Mouse (Mus musculus) NIH3T3 (cell line): ENCODE results near the gene Ppm1f.
"Not testable (repeated sequence)": the region's sequence is repeated elsewhere in the genome, so short reads cannot be mapped to it uniquely, and the experiment has no call there.

ENCODE experiments used
- DNase-seq: peaks from one replicate; pipeline ENCODE4 v3.0.0-alpha.2; 2012; ENCODE audit warnings: low read depth

Ppm1f gene

DNA sequence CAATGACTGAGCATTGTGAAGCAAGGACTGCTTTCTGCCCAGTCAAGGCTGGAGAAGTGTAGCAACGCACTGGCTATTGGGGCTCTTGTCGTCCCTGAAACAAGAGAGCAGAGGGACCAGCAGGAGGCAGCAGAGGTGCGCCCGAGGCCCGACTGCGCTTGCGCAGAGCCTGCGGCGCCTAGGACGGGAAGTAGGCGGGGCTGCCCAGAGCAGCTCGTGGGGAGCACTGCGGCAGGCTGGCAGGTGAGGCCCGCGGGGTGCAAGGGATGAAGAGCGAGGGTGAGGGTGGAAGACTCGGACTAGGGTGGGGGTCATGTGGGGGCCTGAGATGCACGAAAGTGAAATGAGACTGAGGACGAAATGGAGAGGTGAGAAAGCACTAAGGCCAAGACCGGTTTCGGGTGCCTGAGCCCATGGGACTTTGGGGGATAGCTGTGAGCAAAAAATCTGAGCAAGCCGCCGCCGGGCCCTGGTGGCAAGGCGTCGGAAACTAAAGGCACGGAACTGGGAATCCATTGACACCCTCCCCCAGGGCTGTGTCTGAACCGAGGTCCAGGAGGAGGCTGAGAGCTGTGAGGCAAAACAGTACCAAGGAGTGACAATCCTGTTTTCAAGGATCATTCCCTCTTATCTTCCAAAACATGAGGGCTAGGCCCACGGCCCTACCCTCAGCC is at the start of gene Ppm1f:
Gene Ppm1f, plus strand, starts transcription at position 88 of the 674 bp plus-strand sequence.
- DNase-seq: peak; percentile 98

DNA sequence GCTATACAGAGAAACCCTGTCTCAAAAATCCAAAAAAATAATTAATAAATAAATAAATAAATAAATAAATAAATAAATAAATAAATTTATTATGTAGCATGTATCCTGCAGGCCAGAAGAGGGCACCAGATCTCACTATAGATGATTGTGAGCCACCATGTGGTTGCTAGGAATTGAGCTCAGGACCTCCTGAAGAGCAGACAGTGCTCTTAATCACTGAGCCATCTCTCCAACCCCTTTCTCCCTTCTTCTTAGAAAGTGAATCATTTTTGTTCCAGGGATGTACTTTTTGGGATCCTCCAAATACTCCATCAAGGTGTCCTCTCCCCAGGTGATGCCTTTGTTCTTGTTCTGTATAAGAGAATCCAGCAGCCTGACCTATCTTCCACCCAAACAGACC is 47.1 kb upstream of the Ppm1f start:
- no peak for DNase-seq

DNA sequence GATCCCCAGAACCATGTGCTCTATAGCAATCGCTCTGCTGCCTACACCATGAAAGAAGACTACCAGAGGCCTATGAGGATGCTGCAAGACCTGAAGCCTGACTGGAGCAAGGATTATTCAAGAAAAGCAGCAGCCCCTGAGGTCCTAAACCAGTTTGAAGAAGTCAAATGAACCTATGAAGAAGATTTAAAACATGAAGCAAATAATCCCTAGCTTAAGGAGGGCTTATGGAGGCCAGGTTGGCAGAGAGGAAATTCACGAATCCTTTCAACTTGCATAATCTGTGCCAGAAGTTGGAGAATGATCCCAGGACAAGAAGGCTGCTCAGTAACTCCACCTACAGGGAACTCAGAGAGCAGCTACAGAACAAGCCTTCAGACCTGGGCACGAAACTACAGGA is 43.9 kb upstream of the Ppm1f start:
- DNase-seq: no peak

DNA sequence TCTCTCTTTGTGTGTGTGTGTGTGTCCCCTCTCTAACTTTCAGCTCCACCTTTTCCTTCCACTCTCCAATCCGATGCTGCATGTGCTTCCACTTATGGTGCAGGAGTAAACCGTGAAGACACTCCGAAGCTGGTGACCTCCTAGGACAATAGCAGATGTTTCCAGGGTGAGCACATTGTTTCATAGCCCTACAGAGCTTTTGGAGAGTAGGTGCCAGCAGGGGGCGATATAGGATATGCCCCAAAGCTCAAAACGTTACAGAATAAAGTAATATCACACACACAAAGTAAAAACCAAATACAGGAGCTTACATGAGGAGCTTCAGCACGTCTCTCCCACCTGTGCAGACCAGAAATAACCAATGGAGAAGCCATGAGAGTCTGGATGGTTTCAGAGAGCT is 41.4 kb upstream of the Ppm1f start:
- peak; percentile 79 for DNase-seq

DNA sequence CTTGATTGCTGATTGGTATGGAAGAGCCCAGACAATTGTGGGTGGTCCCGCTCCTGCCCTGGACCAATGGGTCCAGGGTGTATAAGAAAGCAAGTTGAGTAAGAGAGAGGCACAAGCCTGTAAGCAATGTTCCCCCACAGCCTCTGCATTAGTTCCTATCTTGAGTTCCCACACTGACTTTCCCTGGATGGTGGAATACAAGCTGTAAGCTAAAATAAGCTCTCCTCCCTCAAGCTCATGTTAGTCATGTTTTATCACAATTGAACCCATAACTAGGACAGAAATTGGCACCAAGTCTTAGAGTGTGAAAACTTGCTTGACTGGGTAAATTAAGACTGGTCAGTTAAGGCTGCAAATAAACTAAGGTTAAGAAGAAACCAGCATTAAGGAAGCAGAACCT is 40.7 kb upstream of the Ppm1f start:
- no peak for DNase-seq

DNA sequence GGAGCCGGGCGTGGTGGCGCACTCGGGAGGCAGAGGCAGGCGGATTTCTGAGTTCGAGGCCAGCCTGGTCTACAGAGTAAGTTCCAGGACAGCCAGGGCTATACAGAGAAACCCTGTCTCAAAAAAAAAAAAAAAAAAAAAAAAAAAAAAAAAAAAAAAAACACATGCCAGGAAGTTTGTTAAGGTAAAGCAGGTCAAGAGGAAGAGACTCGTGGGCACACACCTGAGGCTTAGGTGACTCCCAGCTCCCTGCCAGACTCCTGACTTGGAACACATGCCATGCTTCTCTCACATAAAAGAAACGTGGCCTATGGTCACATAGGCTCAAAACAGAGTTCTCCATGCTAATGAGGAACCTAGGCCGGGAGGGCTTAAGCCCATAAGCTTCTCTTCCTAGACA is 40.2 kb upstream of the Ppm1f start:
- not testable (repeated sequence) for DNase-seq

DNA sequence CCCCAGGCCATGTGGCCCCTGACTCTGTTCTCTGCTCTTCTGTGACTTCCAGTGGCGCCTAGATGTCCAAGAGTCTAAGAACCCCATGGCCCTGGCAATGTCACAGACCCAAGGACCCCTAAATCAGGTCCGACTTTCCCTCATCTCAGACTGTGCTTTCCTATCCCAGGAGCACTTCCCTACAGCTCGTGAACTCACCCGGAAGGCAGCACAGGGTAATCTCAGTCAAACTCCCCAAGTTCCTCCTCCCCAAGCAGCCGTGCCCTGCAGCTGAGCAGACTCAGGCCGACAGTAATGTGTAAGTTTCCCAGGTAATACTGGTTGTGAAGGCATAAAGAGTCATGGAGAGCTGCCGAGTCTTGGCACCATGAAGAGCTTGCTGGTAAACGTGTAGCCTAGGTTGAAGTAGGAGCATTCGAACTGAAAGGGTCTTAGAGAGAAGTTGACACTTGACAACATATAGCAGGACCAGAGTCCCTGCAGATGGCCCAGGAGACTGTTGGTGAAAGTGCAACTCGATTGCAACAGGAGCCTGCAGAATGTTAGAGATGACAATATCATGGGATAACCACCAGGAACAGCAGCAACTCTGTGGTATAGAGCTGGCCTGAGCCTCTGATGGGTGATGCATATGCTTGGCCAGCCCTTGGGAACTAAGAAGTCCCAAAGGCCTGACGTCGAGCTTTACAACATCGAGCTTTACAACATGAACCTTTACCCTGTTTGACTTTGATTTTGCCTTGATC is 39.4 kb upstream of the Ppm1f start:
- DNase-seq: no peak

DNA sequence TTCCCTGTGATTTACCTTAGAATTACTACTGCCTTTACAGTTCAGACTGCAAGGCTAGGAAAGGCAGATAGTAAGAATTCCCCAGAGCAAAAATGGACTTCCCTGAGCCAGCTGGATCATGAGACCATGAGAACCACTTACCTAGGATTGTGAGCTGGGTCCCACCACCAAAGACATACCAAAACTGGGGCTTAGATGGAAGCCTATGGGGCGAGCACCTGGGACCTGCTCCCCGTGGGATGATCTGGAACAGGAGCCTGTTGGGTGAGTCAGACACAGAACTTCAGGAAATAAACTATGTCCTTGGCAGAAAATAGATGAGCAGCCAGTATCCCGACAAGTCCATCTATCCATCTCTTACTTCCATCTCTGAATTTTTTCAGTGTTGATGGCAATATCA is 34.0 kb upstream of the Ppm1f start:
- DNase-seq: no peak

DNA sequence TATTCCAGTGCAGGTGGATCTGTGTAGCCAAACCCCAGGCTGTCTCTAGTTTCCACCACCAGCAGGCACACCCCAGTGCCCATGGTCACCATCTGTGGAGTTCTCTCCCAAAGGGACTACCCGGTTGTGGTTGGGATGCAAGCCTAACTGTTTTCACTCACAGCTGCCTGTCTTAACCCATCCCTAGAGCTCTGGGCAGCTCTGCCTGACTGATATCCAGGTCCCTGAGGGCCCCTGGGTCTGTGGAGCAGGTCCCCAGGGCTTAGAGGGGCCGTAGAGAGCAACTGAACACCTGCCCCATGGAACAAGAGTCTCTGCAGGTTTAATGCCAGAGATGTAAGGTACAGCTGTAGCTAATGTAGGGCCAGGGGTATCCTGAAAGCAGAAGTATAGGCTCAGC is 32.3 kb upstream of the Ppm1f start, which contains the start of gene Igll1:
Gene Igll1, minus strand, starts transcription at position 8 of the 400 bp plus-strand sequence.
- DNase-seq: no peak

DNA sequence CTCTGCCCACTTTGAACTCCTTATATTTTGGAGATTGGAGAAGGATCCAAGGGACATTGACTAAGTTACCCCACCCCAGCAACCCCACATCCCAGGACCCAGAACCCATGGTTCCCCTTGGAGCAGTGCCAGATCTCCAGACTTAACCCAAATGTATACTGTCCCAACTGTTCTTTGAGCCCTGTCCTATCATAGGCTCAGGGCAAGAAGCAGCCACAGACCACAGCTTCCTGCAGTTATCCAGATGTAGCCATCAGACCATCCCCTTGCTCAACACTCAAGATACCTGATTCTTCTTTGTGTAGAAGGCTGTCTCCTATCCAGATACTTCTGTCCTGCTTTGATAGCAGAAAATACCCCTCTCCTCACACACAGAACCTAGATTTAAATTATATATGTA is 31.1 kb upstream of the Ppm1f start:
- DNase-seq: no peak

DNA sequence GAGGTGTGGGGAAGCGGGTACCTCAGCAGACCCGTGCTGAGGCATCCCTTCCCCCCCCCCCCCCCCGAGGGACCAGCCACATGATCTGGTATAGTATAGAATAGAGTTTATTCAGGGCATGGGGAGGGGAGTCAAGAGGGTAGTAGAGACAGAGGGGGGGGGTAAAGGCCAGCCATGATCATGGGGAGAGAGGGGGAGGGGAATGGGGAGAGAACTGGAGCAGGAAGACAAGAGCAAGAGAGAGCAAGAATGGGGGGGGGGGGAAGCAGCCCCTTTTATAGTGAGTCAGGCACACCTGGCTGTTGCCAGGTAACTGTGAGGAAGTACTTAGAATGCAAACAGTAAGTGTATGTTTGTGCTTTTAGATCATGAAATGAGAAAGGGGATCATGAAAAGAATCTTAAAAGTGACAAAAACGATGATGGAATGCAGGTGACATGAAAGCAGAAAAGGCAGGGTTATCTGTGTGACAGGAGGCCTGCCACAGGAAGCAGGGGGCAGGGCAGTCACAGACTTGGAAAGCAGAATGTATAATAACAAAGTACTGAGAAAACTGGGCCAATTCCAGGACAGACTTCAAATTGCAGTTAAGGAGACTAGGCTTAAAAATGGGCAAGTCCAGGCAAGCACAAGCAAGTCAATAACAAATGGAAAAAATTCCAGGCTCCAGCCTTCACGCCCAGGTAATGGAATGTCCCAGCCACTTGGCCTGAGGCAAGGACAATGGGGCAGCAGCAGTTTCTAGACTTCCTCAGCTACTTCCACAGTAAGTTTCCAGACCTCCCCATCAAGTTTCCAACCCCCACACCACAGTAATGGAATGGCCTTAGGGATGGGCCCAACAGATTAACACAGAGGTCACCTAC is 30.3 kb upstream of the Ppm1f start:
- DNase-seq: peak; percentile 11

DNA sequence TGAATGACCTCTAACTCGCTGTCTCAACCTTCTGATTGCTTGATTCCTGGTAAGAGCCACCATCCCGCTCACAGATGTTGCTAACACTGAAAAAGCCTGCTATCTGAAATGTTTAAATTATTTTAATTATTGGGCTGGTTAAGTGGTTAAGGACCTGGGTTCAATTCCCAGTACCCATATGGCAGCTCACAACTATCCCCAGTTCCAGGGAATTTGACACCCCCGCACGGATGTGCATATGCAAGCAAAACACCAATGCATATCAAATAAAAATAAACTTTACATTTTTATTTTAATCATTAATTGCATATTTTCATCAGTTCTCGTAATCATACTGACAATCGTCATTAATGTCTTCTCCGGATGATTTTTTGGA is 26.0 kb upstream of the Ppm1f start:
- no peak for DNase-seq

DNA sequence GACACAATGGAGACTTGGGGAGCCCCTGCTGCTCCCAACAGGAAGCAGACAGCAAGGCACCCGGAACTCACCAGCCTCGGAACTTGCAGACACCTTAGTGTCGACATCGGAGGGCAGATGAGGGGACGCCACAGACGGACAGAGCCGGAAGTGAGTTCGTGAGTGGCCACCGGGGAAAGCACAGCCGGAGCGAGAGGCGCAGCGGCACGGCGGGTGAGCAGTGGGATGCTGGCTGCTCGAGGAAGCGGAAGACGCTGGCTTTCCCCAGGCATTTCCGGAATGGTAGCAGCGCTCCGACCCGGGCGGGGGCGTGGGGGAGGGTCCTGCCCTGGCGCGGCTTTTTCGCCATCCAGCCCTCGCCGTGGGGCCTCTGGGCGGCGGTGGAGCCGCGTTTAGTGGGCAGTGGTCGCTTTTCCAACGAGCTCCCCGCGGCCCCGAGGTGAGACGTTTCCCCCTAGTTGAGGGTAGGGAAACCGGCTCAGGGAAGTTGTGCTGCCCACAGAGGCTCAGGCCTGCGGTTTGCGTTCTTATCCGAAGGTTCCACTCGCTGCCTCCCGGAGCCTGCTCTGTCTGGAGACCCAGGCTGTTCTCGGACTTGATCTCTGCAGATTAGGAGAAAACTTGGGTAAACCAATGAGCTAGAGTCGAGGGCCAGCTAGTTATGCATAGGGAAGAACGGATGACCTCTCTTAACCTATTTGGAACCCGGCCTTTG is 25.5 kb upstream of the Ppm1f start, which contains the start of the genes Top3b and Vpreb1:
Gene Top3b, plus strand, starts transcription at position 120 of the 715 bp plus-strand sequence.
Gene Vpreb1, minus strand, starts transcription at position 227 of the 715 bp plus-strand sequence.
- DNase-seq: peak; percentile 97

DNA sequence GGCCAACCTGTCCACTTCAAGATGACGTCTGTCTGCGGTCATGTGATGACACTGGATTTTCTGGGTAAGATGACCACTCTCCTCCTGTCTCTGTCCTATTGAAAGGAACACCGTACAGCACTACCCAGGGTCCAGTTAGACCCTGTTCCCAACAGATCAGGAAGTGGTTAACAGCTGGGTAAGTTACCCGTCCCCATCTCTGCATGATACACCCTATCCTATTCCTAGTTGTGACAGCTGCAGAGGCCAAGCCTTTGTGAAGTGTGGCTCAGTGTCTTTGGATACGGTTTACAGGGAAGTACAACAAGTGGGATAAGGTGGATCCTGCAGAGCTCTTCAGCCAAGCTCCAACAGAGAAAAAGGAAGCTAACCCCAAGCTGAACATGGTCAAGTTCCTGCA is 17.2 kb upstream of the Ppm1f start:
- DNase-seq: no peak

DNA sequence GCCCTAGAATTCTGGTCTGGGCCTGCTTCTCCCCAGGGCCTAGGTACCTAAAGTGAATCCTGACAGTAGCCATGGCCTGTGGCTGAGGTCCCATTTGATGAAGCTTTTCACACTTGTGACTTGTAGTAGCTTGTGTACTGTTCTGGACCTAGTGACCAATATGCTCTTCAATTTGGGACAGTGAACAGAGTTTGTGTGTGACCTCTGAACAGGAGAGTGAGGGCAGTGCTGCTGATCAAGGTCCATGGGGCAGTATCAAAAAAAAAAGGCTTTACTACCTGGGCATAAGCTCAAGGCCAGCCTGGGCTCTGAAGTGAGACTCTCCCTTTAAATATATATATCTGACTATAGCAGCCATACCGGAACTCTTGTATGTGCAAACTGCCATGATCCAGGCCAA is 7.9 kb upstream of the Ppm1f start:
- DNase-seq: no peak

DNA sequence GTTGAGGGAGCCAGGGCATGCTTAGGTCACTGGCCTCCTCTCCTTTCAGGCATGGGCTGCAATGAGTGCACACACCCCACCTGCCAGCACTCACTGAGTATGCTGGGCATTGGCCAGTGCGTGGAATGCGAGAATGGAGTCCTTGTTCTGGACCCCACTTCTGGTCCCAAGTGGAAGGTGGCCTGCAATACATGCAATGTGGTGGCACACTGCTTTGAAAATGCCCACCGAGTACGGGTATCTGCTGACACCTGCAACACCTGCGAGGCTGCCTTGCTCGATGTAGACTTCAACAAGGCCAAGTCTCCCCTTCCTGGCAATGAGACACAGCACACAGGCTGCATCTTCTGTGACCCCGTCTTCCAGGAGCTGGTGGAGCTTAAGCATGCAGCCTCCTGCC is 3.9 kb upstream of the Ppm1f start:
- no peak for DNase-seq

DNA sequence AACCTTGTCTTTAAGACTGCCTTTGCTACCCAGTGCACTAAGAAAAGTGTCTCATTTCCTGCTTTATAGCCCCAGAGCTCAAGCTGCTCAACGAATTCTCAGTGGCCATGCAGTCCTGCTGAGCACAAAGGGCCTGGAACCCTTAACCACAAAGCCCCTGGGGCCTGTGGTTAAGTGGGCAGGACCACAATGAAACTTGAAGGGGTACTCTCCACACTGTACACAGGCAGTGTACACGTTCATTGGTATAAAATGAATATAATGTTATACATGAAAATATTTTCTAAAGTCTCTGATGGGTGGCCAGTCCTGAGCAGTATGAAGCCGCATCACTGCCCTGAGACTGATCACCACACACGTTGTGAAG is 271 bp upstream of the Ppm1f start:
- no peak for DNase-seq

DNA sequence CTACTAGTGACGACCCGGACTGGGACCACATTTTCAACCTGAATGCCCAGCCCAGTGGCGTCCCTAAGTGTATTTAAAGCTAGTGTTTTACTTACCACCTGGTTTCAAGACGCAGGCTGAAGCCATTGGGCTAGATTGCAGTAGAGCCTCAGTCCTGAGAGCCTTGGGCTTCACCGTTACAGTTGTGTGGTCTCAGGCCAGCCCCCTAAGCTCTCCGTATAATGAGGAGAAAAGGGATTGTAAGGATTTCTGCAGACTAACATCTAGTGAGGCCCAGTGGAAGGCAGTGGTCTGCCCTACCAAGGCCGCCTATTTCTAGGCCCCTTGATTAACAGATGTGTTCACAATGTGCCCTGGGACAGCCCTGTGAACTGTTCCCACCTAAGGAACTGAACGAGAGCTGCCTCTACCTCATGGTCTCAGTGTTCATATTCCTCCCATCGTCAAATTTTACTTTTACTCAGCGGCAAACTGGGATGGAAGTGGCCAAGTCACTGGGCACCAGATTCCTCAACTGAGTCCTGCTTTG is 851 bp downstream of the Ppm1f start:
- DNase-seq: no peak

DNA sequence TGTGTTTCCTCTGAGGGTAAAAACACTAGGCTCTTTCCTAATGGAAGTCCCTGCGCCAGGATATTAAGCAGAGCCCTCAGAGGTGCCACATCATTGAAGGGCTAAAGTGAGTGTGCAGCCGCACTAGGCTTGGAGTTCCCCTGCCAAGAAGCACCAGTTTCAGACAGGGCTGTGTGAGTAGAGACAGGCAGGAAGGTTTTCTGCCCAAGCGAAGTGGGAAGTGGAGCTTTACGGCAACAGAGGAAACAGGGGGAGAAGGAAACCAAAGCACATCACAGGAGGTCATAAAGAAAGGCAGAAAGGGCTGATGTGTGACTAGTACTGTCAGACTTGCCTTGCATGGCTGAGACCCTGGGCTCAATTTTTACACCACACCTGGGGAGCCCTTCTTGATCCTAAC is 6.1 kb downstream of the Ppm1f start:
- DNase-seq: no peak

DNA sequence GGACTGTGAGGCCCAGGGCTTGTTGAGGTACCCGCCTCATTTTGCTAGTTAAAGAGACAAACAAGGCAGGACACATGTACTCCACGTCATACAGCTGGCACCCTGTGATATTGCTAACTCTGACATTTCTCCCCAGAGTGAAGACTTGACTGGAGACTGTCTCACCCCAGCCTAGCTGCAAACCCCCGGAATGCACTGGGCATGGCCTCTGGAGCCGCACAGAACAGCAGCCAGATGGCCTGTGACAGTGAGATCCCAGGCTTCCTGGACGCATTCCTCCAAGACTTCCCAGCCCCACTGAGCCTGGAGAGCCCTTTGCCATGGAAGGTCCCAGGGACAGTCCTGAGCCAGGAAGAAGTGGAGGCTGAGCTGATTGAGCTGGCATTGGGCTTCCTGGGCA is 6.9 kb downstream of the Ppm1f start:
- no peak for DNase-seq

DNA sequence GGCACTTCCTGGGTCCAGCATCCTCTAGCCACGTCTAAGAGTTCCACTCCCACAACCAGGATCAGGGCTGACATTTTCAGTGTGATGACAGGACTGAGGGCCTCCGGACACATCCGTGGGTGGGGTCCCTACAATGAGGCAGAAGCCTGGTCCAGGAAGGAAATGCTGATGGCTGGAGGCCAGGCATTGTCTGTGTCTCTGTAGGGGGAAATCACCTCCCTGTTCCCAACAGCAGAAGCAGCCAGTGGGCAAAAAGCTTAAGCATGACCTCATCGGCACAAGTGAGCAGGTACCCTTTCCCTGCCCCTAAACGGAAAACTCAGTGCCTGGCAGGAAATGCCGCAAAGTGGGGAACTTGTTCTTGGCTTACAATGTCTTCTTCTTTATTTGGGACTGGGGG is 11.5 kb downstream of the Ppm1f start:
- DNase-seq: no peak
